9 mouse cellular contexts compared by ENCODE assay signal in genomic region chr9:57811793-57812733, GRCm38 (mm10). TPM values are rescaled to one million over a fixed set of nuclear protein-coding genes. Genes with fewer than 3 reads are reported as not detected.
DNase-seq lines count a peak whose midpoint lies in the region; ATAC-seq and TF ChIP-seq lines count a peak whose summit lies in the region.
"Had no signal": no experiment of that assay in that cellular context is flagged by ENCODE, and none has a peak within 500 bp of the region (broad histone marks: within the 10 kb centered on the region; RNA-seq: fewer than 3 reads in every experiment).

No protein-coding gene starts in this region.

- no peak overlapping the region for H3K27ac ChIP-seq in liver, embryonic 14.5 days
- no peak overlapping the region for H3K27ac ChIP-seq in liver, embryonic 12.5 days
- H3K27ac ChIP-seq in embryonic facial prominence, embryonic 12.5 days, result 0 out of 2 replicates have a peak overlapping the region, but pooled peaks have one; percentile 46
- H3K27ac ChIP-seq in hindbrain, embryonic 12.5 days, result peak overlapping the region; percentile 70
- peak overlapping the region; percentile 66 for H3K27ac ChIP-seq in neural tube, embryonic 14.5 days (ENCODE audit: low read depth, low read length)
- H3K27ac ChIP-seq: macrophage had no signal

- H3K9ac ChIP-seq in liver, embryonic 14.5 days (replicated peaks), result no peak overlapping the region
- no peak overlapping the region for H3K9ac ChIP-seq in liver, embryonic 12.5 days
- no peak overlapping the region for H3K9ac ChIP-seq in embryonic facial prominence, embryonic 12.5 days
- no peak overlapping the region for H3K9ac ChIP-seq in hindbrain, embryonic 12.5 days
- no peak overlapping the region for H3K9ac ChIP-seq in neural tube, embryonic 14.5 days (replicated peaks; ENCODE audit: low read depth, low read length)

- H3K4me2 ChIP-seq in liver, embryonic 14.5 days (ENCODE audit: low read depth), result no peak overlapping the region
- no peak overlapping the region for H3K4me2 ChIP-seq in liver, embryonic 12.5 days
- no peak overlapping the region for H3K4me2 ChIP-seq in embryonic facial prominence, embryonic 12.5 days (replicated peaks)
- H3K4me2 ChIP-seq in hindbrain, embryonic 12.5 days (replicated peaks), result no peak overlapping the region; the same call in 1 of the 2 replicates
- no peak overlapping the region for H3K4me2 ChIP-seq in neural tube, embryonic 14.5 days (ENCODE audit: low read depth, low read length)

- no peaks in the 10 kb centered on the region for H3K27me3 ChIP-seq in liver, embryonic 14.5 days (ENCODE audit: control insufficient read depth, insufficient read depth, low read length)
- no peaks in the 10 kb centered on the region for H3K27me3 ChIP-seq in liver, embryonic 12.5 days (replicated peaks)
- no peaks in the 10 kb centered on the region for H3K27me3 ChIP-seq in embryonic facial prominence, embryonic 12.5 days
- no peaks in the 10 kb centered on the region for H3K27me3 ChIP-seq in hindbrain, embryonic 12.5 days
- H3K27me3 ChIP-seq in neural tube, embryonic 14.5 days (ENCODE audit: control insufficient read depth, insufficient read depth, low read length), result no peaks in the 10 kb centered on the region
- H3K27me3 ChIP-seq: Patski had no signal

- H3K4me3 ChIP-seq in liver, embryonic 14.5 days (ENCODE audit: insufficient read depth in 1 of 2, low read depth in 2 of 2, low read length in 2 of 2), result no peak overlapping the region
- no peak overlapping the region for H3K4me3 ChIP-seq in liver, embryonic 12.5 days
- H3K4me3 ChIP-seq in embryonic facial prominence, embryonic 12.5 days, result no peak overlapping the region
- no peak overlapping the region for H3K4me3 ChIP-seq in hindbrain, embryonic 12.5 days
- H3K4me3 ChIP-seq in neural tube, embryonic 14.5 days (ENCODE audit: low read depth, low read length), result no peak overlapping the region

- no peak for DNase-seq in liver, embryonic 14.5 days (ENCODE audit: low read depth in 3 of 3, low spot score in 3 of 3)
- no peak for DNase-seq in frontal cortex, postnatal 36 days (ENCODE audit: low spot score in 2 of 2)

- H3K9me3 ChIP-seq in liver, embryonic 14.5 days (ENCODE audit: control insufficient read depth, low read length), result no peaks in the 10 kb centered on the region
- no peaks in the 10 kb centered on the region for H3K9me3 ChIP-seq in liver, embryonic 12.5 days (replicated peaks)
- H3K9me3 ChIP-seq in embryonic facial prominence, embryonic 12.5 days, result no peaks in the 10 kb centered on the region
- H3K9me3 ChIP-seq in hindbrain, embryonic 12.5 days (replicated peaks), result no peaks in the 10 kb centered on the region
- no peaks in the 10 kb centered on the region for H3K9me3 ChIP-seq in neural tube, embryonic 14.5 days (ENCODE audit: control insufficient read depth, low read length)

- ATAC-seq in liver, embryonic 14.5 days (ENCODE audit: insufficient read depth), result no peak
- no peak for ATAC-seq in liver, embryonic 12.5 days
- no peak for ATAC-seq in embryonic facial prominence, embryonic 12.5 days (ENCODE audit: insufficient number of reproducible peaks, insufficient read depth, low FRiP score, low TSS enrichment)
- ATAC-seq in hindbrain, embryonic 12.5 days (ENCODE audit: low FRiP score), result no peak
- ATAC-seq in neural tube, embryonic 14.5 days (ENCODE audit: low read depth), result no peak
- ATAC-seq in megakaryocyte progenitor cell, adult 5-6 weeks (replicated peaks; ENCODE audit: poor library complexity), result no peak
- ATAC-seq: Patski had no signal

- TF ChIP-seq CTCF in liver, embryonic 14.5 days (IDR thresholded peaks at IDR 0.05; ENCODE audit: low read depth), result peak; percentile 28; the same call in 1 of the 2 replicates

- no peaks in the 10 kb centered on the region; the same call in 1 of the 2 replicates for H3K36me3 ChIP-seq in liver, embryonic 14.5 days (replicated peaks; ENCODE audit: control insufficient read depth, insufficient read depth, low read depth)
- H3K36me3 ChIP-seq in liver, embryonic 12.5 days, result peaks cover 29% of the 10 kb centered on the region
- no peaks in the 10 kb centered on the region; the same call in 1 of the 2 replicates for H3K36me3 ChIP-seq in embryonic facial prominence, embryonic 12.5 days
- H3K36me3 ChIP-seq in hindbrain, embryonic 12.5 days, result 0 out of 2 replicates have a peak, but pooled peaks cover 4% of the 10 kb centered on the region
- no peaks in the 10 kb centered on the region for H3K36me3 ChIP-seq in neural tube, embryonic 14.5 days (ENCODE audit: control insufficient read depth, insufficient read depth, low read length)

- H3K4me1 ChIP-seq in liver, embryonic 14.5 days (replicated peaks; ENCODE audit: control insufficient read depth in 2 of 2, insufficient read depth in 2 of 2, low read length in 1 of 2), result peaks cover 7 to 20% of the 10 kb centered on the region in 2 experiments
- peaks cover 59% of the 10 kb centered on the region for H3K4me1 ChIP-seq in liver, embryonic 12.5 days
- H3K4me1 ChIP-seq in embryonic facial prominence, embryonic 12.5 days, result peaks cover 61% of the 10 kb centered on the region
- peaks cover 85% of the 10 kb centered on the region for H3K4me1 ChIP-seq in hindbrain, embryonic 12.5 days
- H3K4me1 ChIP-seq in neural tube, embryonic 14.5 days (ENCODE audit: control insufficient read depth, insufficient read depth, low read length), result peaks cover 64% of the 10 kb centered on the region

- 50% methylated on average over 8 of the region's 8 CpGs for WGBS in liver, embryonic 14.5 days (ENCODE audit: insufficient replicate concordance)
- 55% methylated on average over 8 of the region's 8 CpGs for WGBS in liver, embryonic 12.5 days (ENCODE audit: insufficient replicate concordance)
- 29% methylated on average over 8 of the region's 8 CpGs for WGBS in embryonic facial prominence, embryonic 12.5 days
- 40% methylated on average over 8 of the region's 8 CpGs for WGBS in hindbrain, embryonic 12.5 days
- 27% methylated on average over 8 of the region's 8 CpGs for WGBS in neural tube, embryonic 14.5 days

- no peak for TF ChIP-seq EP300 in liver, embryonic 14.5 days (IDR thresholded peaks at IDR 0.05; ENCODE audit: low read depth)

RNA-seq across cellular contexts. Expression of gene Arid3b, which starts 24.5 kb away (rescaled TPM):
- 7.8 and 9.3 TPM in 2 replicates for polyA plus RNA-seq in liver, embryonic 14.5 days (2012; rRNA removed)
- 8.5 and 9.3 TPM in 2 replicates for polyA plus RNA-seq in liver, embryonic 14.5 days (2014; fragmentation: Nextera tagmentation; extraction: Ambion mirVana)
- 15.6 and 16.0 TPM in 2 replicates for polyA plus RNA-seq in liver, embryonic 12.5 days (2016; fragmentation: Nextera tagmentation; extraction: Ambion mirVana)
- polyA plus RNA-seq in embryonic facial prominence, embryonic 12.5 days (2016; fragmentation: Nextera tagmentation; extraction: Ambion mirVana), result 13.6 and 14.8 TPM in 2 replicates
- 19.0 and 22.9 TPM in 2 replicates for polyA plus RNA-seq in hindbrain, embryonic 12.5 days (2016; fragmentation: Nextera tagmentation; extraction: Ambion mirVana)
- polyA plus RNA-seq in neural tube, embryonic 14.5 days (2014; fragmentation: Nextera tagmentation; extraction: Ambion mirVana), result 6.3 and 7.3 TPM in 2 replicates
- 2.4 and 3.8 TPM in 2 replicates for total RNA-seq in megakaryocyte progenitor cell, adult 5-6 weeks (2015)
- total RNA-seq in megakaryocyte progenitor cell, adult 5-6 weeks (2017), result 0.87 and 0.98 TPM in 2 replicates

RNA-seq across cellular contexts. Expression of gene Clk3, which starts 46.4 kb away (rescaled TPM):
- 110 and 136 TPM in 2 replicates for polyA plus RNA-seq in liver, embryonic 14.5 days (2012; rRNA removed)
- 88.0 and 95.0 TPM in 2 replicates for polyA plus RNA-seq in liver, embryonic 14.5 days (2014; fragmentation: Nextera tagmentation; extraction: Ambion mirVana)
- 99.8 and 104 TPM in 2 replicates for polyA plus RNA-seq in liver, embryonic 12.5 days (2016; fragmentation: Nextera tagmentation; extraction: Ambion mirVana)
- polyA plus RNA-seq in embryonic facial prominence, embryonic 12.5 days (2016; fragmentation: Nextera tagmentation; extraction: Ambion mirVana), result 75.4 and 81.8 TPM in 2 replicates
- 81.8 and 82.5 TPM in 2 replicates for polyA plus RNA-seq in hindbrain, embryonic 12.5 days (2016; fragmentation: Nextera tagmentation; extraction: Ambion mirVana)
- 58.5 and 64.6 TPM in 2 replicates for polyA plus RNA-seq in neural tube, embryonic 14.5 days (2014; fragmentation: Nextera tagmentation; extraction: Ambion mirVana)
- 32.6 and 43.0 TPM in 2 replicates for total RNA-seq in megakaryocyte progenitor cell, adult 5-6 weeks (2015)
- 36.4 and 40.8 TPM in 2 replicates for total RNA-seq in megakaryocyte progenitor cell, adult 5-6 weeks (2017)

Comparison
In these comparisons a context has a peak if more than half of its experiments do, and no peak if none do; other contexts are left out.
1. H3K27ac ChIP-seq: peak in embryonic facial prominence, embryonic 12.5 days (single experiment), hindbrain, embryonic 12.5 days (single experiment) and neural tube, embryonic 14.5 days (single experiment); none in liver, embryonic 14.5 days (single experiment) and liver, embryonic 12.5 days (single experiment).